Mouse (Mus musculus): ENCODE results near the gene Akap2. TPM values are rescaled to one million over a fixed set of nuclear protein-coding genes. Genes with fewer than 3 reads are reported as not detected.
A peak's percentile ranks its signal among the peaks of the same experiment; 100 is the strongest.

Gene Akap2
- polyA plus RNA-seq, 1 experiment, result 14.5 TPM

- DNase-seq (ENCODE audit: low read depth), result no peak
- no peak for TF ChIP-seq CTCF (IDR thresholded peaks at IDR 0.05; ENCODE audit: borderline replicate concordance, extremely low read depth, insufficient read depth, insufficient read length)
- TF ChIP-seq POLR2A (IDR thresholded peaks at IDR 0.05; ENCODE audit: borderline replicate concordance, extremely low read depth, insufficient read depth, insufficient read length, poor library complexity, severe bottlenecking), result no peak
Measured at GRCm38 (mm10) chr4:57704575-57704974, 12.9 kb upstream of the Akap2 start.

GRCm38 (mm10) chr4:57715849-57716248, 1.6 kb upstream of the Akap2 start:
- no peak for TF ChIP-seq CTCF (IDR thresholded peaks at IDR 0.05; ENCODE audit: borderline replicate concordance, extremely low read depth, insufficient read depth, insufficient read length)
- no peak for TF ChIP-seq POLR2A (IDR thresholded peaks at IDR 0.05; ENCODE audit: borderline replicate concordance, extremely low read depth, insufficient read depth, insufficient read length, poor library complexity, severe bottlenecking)
- DNase-seq (ENCODE audit: low read depth), result no peak

GRCm38 (mm10) chr4:57716735-57717134, 722 bp upstream of the Akap2 start:
- no peak for TF ChIP-seq CTCF (IDR thresholded peaks at IDR 0.05; ENCODE audit: borderline replicate concordance, extremely low read depth, insufficient read depth, insufficient read length)
- no peak for TF ChIP-seq POLR2A (IDR thresholded peaks at IDR 0.05; ENCODE audit: borderline replicate concordance, extremely low read depth, insufficient read depth, insufficient read length, poor library complexity, severe bottlenecking)
- DNase-seq (ENCODE audit: low read depth), result peak; percentile 53

- DNase-seq (ENCODE audit: low read depth), result no peak
- TF ChIP-seq POLR2A (IDR thresholded peaks at IDR 0.05; ENCODE audit: borderline replicate concordance, extremely low read depth, insufficient read depth, insufficient read length, poor library complexity, severe bottlenecking) (no peak), CTCF (IDR thresholded peaks at IDR 0.05; ENCODE audit: borderline replicate concordance, extremely low read depth, insufficient read depth, insufficient read length) (no peak)
Measured at GRCm38 (mm10) chr4:57719370-57719769, 1.9 kb downstream of the Akap2 start.

GRCm38 (mm10) chr4:57720869-57721361, 3.5 kb downstream of the Akap2 start:
- peak; percentile 64 for DNase-seq (ENCODE audit: low read depth)
- no peak for TF ChIP-seq CTCF (IDR thresholded peaks at IDR 0.05; ENCODE audit: borderline replicate concordance, extremely low read depth, insufficient read depth, insufficient read length)
- TF ChIP-seq POLR2A (IDR thresholded peaks at IDR 0.05; ENCODE audit: borderline replicate concordance, extremely low read depth, insufficient read depth, insufficient read length, poor library complexity, severe bottlenecking), result no peak

- DNase-seq (ENCODE audit: low read depth), result no peak
- TF ChIP-seq CTCF (IDR thresholded peaks at IDR 0.05; ENCODE audit: borderline replicate concordance, extremely low read depth, insufficient read depth, insufficient read length) (no peak), POLR2A (IDR thresholded peaks at IDR 0.05; ENCODE audit: borderline replicate concordance, extremely low read depth, insufficient read depth, insufficient read length, poor library complexity, severe bottlenecking) (no peak)
Measured at GRCm38 (mm10) chr4:57722296-57722695, 4.8 kb downstream of the Akap2 start.

GRCm38 (mm10) chr4:57723659-57724058, 6.2 kb downstream of the Akap2 start:
- TF ChIP-seq POLR2A (IDR thresholded peaks at IDR 0.05; ENCODE audit: borderline replicate concordance, extremely low read depth, insufficient read depth, insufficient read length, poor library complexity, severe bottlenecking), result no peak
- peak; percentile 41; the same call in 1 of the 2 replicates for TF ChIP-seq CTCF (IDR thresholded peaks at IDR 0.05; ENCODE audit: borderline replicate concordance, extremely low read depth, insufficient read depth, insufficient read length)

GRCm38 (mm10) chr4:57725569-57725968, 8.1 kb downstream of the Akap2 start:
- no peak for DNase-seq (ENCODE audit: low read depth)
- TF ChIP-seq POLR2A (IDR thresholded peaks at IDR 0.05; ENCODE audit: borderline replicate concordance, extremely low read depth, insufficient read depth, insufficient read length, poor library complexity, severe bottlenecking), result no peak
- no peak for TF ChIP-seq CTCF (IDR thresholded peaks at IDR 0.05; ENCODE audit: borderline replicate concordance, extremely low read depth, insufficient read depth, insufficient read length)

More at GRCm38 (mm10) chr4:57723659-57724058, 6.2 kb downstream of the Akap2 start:
- peak; percentile 13 for DNase-seq (ENCODE audit: low read depth)

GRCm38 (mm10) chr4:57728611-57729183, 11.2 kb downstream of the Akap2 start:
- no peak for DNase-seq (ENCODE audit: low read depth)
- TF ChIP-seq POLR2A (IDR thresholded peaks at IDR 0.05; ENCODE audit: borderline replicate concordance, extremely low read depth, insufficient read depth, insufficient read length, poor library complexity, severe bottlenecking) (no peak), CTCF (IDR thresholded peaks at IDR 0.05; ENCODE audit: borderline replicate concordance, extremely low read depth, insufficient read depth, insufficient read length) (no peak)

GRCm38 (mm10) chr4:57730047-57730446, 12.6 kb downstream of the Akap2 start:
- no peak for TF ChIP-seq POLR2A (IDR thresholded peaks at IDR 0.05; ENCODE audit: borderline replicate concordance, extremely low read depth, insufficient read depth, insufficient read length, poor library complexity, severe bottlenecking)
- TF ChIP-seq CTCF (IDR thresholded peaks at IDR 0.05; ENCODE audit: borderline replicate concordance, extremely low read depth, insufficient read depth, insufficient read length), result no peak
- no peak for DNase-seq (ENCODE audit: low read depth)

GRCm38 (mm10) chr4:57730801-57731598, 13.5 kb downstream of the Akap2 start:
- TF ChIP-seq CTCF (IDR thresholded peaks at IDR 0.05; ENCODE audit: borderline replicate concordance, extremely low read depth, insufficient read depth, insufficient read length) (no peak), POLR2A (IDR thresholded peaks at IDR 0.05; ENCODE audit: borderline replicate concordance, extremely low read depth, insufficient read depth, insufficient read length, poor library complexity, severe bottlenecking) (no peak)
- DNase-seq (ENCODE audit: low read depth), result no peak

Data from brain, embryonic 14.5 days (tissue).